Mouse (Mus musculus) CH12.LX (cell line): ENCODE data around the gene Cfap126.
"Not testable (repeated sequence)": the region's sequence is repeated elsewhere in the genome, so short reads cannot be mapped to it uniquely, and the experiment has no call there.

Source experiments
- CHD2 ChIP-seq: IDR thresholded peaks from 2 replicates; pipeline ENCODE4 v1.6.1; 2011; ENCODE audit warnings: low read length, improper control_type of control experiment
- CTCF ChIP-seq, 2 experiments: IDR thresholded peaks in 1 of 2; conservative IDR thresholded peaks in 1 of 2; 2 replicates each; pipeline ENCODE4 v1.5.1; 2011 to 2012; ENCODE audit warnings: low read depth in 2 of 2, low read length in 2 of 2, improper control_type of control experiment in 1 of 2, inconsistent platforms in 1 of 2, mild to moderate bottlenecking in 1 of 2, moderate library complexity in 1 of 2
- ELF1 ChIP-seq: IDR thresholded peaks from 2 replicates; pipeline ENCODE4 v1.6.1; 2014; ENCODE audit warnings: low read depth, mild to moderate bottlenecking, inconsistent platforms, low read length, improper control_type of control experiment
- EP300 ChIP-seq: IDR thresholded peaks from 2 replicates; pipeline ENCODE4 v1.6.1; 2011; ENCODE audit warnings: low read length, improper control_type of control experiment
- MAFK ChIP-seq: IDR thresholded peaks from 2 replicates; pipeline ENCODE4 v1.6.1; 2011; ENCODE audit warnings: low read length, improper control_type of control experiment; ENCODE audit not compliant: insufficient replicate concordance
- MEF2A ChIP-seq: IDR thresholded peaks from 2 replicates; pipeline ENCODE4 v1.6.1; 2014; ENCODE audit warnings: low read depth, mild to moderate bottlenecking, inconsistent platforms, low read length, improper control_type of control experiment, borderline replicate concordance
- NRF1 ChIP-seq: IDR thresholded peaks from 2 replicates; pipeline ENCODE4 v1.6.1; 2014; ENCODE audit warnings: low read depth, mild to moderate bottlenecking, inconsistent platforms, low read length, improper control_type of control experiment, moderate library complexity
- POLR2A ChIP-seq: IDR thresholded peaks from 2 replicates; pipeline ENCODE4 v1.6.1; 2011; ENCODE audit warnings: low read depth, mild to moderate bottlenecking, improper control_type of control experiment, low read length
- RCOR1 ChIP-seq: conservative IDR thresholded peaks from 2 replicates; pipeline ENCODE4 v1.6.1; 2012; ENCODE audit warnings: low read depth, mild to moderate bottlenecking, inconsistent platforms, low read length, improper control_type of control experiment
- SMC3 ChIP-seq: IDR thresholded peaks from 2 replicates; pipeline ENCODE4 v1.6.1; 2011; ENCODE audit warnings: low read depth, low read length, improper control_type of control experiment
- USF1 ChIP-seq: IDR thresholded peaks from 2 replicates; pipeline ENCODE4 v1.6.1; 2014; ENCODE audit warnings: low read depth, mild to moderate bottlenecking, inconsistent platforms, low read length, improper control_type of control experiment

DNA sequence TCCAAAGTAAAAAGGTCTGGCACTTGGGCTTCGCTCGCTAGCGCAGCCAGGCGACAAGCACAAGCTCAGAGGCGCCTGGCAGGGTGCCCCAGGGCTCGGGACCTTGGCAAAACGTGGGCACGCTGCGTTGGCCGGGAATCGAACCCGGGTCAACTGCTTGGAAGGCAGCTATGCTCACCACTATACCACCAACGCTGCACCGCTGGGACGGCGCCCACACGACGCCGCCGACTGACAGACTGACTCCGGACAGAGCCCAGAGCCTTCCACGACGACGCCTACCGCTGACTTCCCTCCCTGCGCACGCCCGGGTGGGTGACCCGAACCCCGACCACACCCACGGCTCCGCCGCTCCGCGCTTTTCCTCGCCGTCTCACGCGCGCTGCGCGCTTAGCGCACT, 33.9 kb upstream of the Cfap126 start:
- TF ChIP-seq CTCF (conservative IDR thresholded peaks at IDR 0.05 in 1 of 2, IDR thresholded peaks at IDR 0.05 in 1 of 2; ENCODE audit: low read depth in 2 of 2, low read length in 2 of 2); POLR2A; CHD2; EP300; NRF1; MAFK; ELF1; RCOR1; USF1; SMC3; MEF2A: not testable (repeated sequence)
